Mouse (Mus musculus) forebrain, embryonic 16.5 days (tissue): ENCODE data around the gene Robo3. TPM values are rescaled to one million over a fixed set of nuclear protein-coding genes. Genes with fewer than 3 reads are reported as not detected.

ENCODE experiments used
- ATAC-seq: fragments of 200-750 bp; cut with Nextera tagmentation; 2 replicates; pipeline ENCODE4 v1.8.0; 2017; ENCODE audit warnings: mild to moderate bottlenecking, moderate library complexity
- H3K27ac ChIP-seq: fragments of 300-500 bp; sonication (generic); 2 replicates; pipeline ENCODE4 v1.5.1; 2014; ENCODE audit warnings: low read length, control low read depth
- H3K27me3 ChIP-seq: fragments of 300-500 bp; sonication (generic); replicated peaks from 2 replicates; pipeline ENCODE4 v1.6.1; 2014; ENCODE audit warnings: low read length; ENCODE audit not compliant: control insufficient read depth, insufficient read depth
- H3K36me3 ChIP-seq: fragments of 300-500 bp; sonication (generic); 2 replicates; pipeline ENCODE4 v1.6.1; 2014; ENCODE audit not compliant: control insufficient read depth, insufficient read depth
- H3K4me1 ChIP-seq: fragments of 300-500 bp; sonication (generic); replicated peaks from 2 replicates; pipeline ENCODE4 v1.6.1; 2014; ENCODE audit warnings: low read length; ENCODE audit not compliant: control insufficient read depth, insufficient read depth
- H3K4me2 ChIP-seq: fragments of 300-500 bp; sonication (generic); 2 replicates; pipeline ENCODE4 v1.6.1; 2014; ENCODE audit warnings: mild to moderate bottlenecking, low read length, control low read depth
- H3K4me3 ChIP-seq: fragments of 300-500 bp; sonication (generic); replicated peaks from 2 replicates; pipeline ENCODE4 v1.5.1; 2014; ENCODE audit warnings: mild to moderate bottlenecking, low read length, control low read depth
- H3K9ac ChIP-seq: fragments of 300-500 bp; sonication (generic); replicated peaks from 2 replicates; pipeline ENCODE4 v1.6.1; 2014; ENCODE audit warnings: low read depth, low read length, control low read depth
- H3K9me3 ChIP-seq: fragments of 300-500 bp; sonication (generic); 2 replicates; pipeline ENCODE4 v1.6.1; 2016; ENCODE audit warnings: low read length; ENCODE audit not compliant: control insufficient read depth
- WGBS: fragments of 180-500 bp; shearing (Covaris S2); extraction: QIAGEN DNeasy Blood & Tissue Kit; methylation state at CpG from one replicate; pipeline ENCODE4 v1.1.7; 2014; 5-methylcytosine and 5-hydroxymethylcytosine counted together
- polyA plus RNA-seq: library from polyadenylated mRNA; unstranded; fragments of >200 nt; fragmentation: Nextera tagmentation; extraction: Ambion mirVana; gene quantifications from 2 replicates; pipeline ENCODE4 v1.2.1, GENCODE M21; 2015

The Robo3 gene
- 1.1 and 3.3 TPM in 2 replicates for polyA plus RNA-seq

- H3K27me3 ChIP-seq, result peaks cover 41% of the 10 kb centered on the region
Observed at GRCm38 (mm10) chr9:37432720-37433421, at the start of gene Robo3. Gene Robo3 (minus strand): TSS chr9:37433246.

GRCm38 (mm10) chr9:37474923-37475322 is 41.9 kb upstream of the Robo3 start:
- 72% methylated on average over 7 of the region's 7 CpGs for WGBS
- no peaks in the 10 kb centered on the region for H3K4me1 ChIP-seq
- no peak overlapping the region for H3K27ac ChIP-seq
- H3K9me3 ChIP-seq, result no peaks in the 10 kb centered on the region
- no peaks in the 10 kb centered on the region for H3K36me3 ChIP-seq
- no peak overlapping the region for H3K9ac ChIP-seq
- ATAC-seq, result no peak
- H3K4me2 ChIP-seq, result no peak overlapping the region
- no peak overlapping the region for H3K4me3 ChIP-seq
- no peaks in the 10 kb centered on the region for H3K27me3 ChIP-seq

More at GRCm38 (mm10) chr9:37432720-37433421, at the start of gene Robo3:
- peak; percentile 16; the same call in 1 of the 2 replicates for ATAC-seq
- WGBS, result under 1% methylated on average over 38 of the region's 40 CpGs
- H3K36me3 ChIP-seq, result no peaks in the 10 kb centered on the region
- no peak within 1 kb of the TSS for H3K27ac ChIP-seq
- peak within 1 kb of the TSS; percentile 62 for H3K4me2 ChIP-seq
- no peaks in the 10 kb centered on the region for H3K9me3 ChIP-seq
- H3K4me1 ChIP-seq, result peaks cover 28% of the 10 kb centered on the region
- H3K9ac ChIP-seq, result peak within 1 kb of the TSS; percentile 28; the same call in 1 of the 2 replicates
- H3K4me3 ChIP-seq, result peak within 1 kb of the TSS; percentile 37

DNA sequence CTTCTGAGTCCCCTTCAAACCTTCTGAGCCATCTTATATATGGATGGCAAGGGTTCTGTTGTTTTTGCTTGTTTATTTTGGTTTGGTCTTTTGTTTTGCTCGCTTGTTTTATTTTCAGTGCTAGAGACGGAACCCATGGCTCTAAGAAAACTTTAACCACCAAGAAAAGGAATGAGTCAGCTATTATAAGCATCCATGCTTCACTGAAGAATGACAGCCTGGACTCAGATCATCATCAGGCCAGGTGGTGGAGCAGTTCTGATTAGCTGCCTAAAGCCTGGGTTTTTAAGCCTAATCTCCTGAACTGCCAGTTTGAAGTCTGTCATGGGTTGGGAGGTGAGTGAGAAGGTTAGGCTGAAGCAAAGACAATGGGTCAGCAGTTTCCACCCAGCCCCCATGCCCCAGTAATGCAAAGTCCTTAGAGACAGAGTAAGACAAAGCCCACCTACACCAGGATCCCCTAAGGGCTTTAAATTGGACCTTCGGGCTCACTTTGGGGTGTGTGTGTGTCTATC is 40.6 kb upstream of the Robo3 start:
- H3K9ac ChIP-seq, result no peak overlapping the region

DNA sequence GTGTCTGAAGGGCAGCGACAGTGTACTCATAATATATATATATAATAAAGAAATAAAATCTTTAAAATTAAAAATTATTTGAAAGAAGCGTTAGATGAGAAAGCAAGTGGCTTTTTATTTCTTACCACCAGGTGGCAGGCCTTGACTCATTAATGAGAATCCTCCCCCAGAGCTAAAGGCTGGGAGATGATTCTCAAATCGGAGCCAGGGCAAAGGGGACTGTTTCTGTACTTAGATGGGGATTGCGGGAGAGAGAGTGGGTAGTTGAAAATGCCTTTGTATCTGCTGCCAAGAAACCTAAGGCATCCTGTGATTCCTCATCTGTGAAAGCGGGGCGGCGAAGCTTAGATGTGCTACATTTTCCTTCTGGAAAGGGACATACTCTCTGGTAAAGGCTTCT is 29.7 kb upstream of the Robo3 start:
- WGBS, result 12% methylated on average over 7 of the region's 7 CpGs
- Histone ChIP-seq H3K4me2 (no peak overlapping the region), H3K27me3 (peaks cover 6% of the 10 kb centered on the region; the same call in 1 of the 2 replicates), H3K9me3 (no peaks in the 10 kb centered on the region), H3K4me3 (no peak overlapping the region), H3K4me1 (peaks cover 25% of the 10 kb centered on the region), H3K36me3 (no peaks in the 10 kb centered on the region), H3K9ac (no peak overlapping the region), H3K27ac (no peak overlapping the region)
- ATAC-seq, result no peak

More for the DNA sequence above, 40.6 kb upstream of the Robo3 start:
- H3K27ac ChIP-seq, result no peak overlapping the region
- no peaks in the 10 kb centered on the region for H3K36me3 ChIP-seq
- no peak overlapping the region for H3K4me2 ChIP-seq
- 59% methylated on average over 3 of the region's 3 CpGs for WGBS
- no peak for ATAC-seq
- H3K4me3 ChIP-seq, result no peak overlapping the region
- H3K4me1 ChIP-seq, result no peaks in the 10 kb centered on the region
- H3K9me3 ChIP-seq, result no peaks in the 10 kb centered on the region
- no peaks in the 10 kb centered on the region for H3K27me3 ChIP-seq

DNA sequence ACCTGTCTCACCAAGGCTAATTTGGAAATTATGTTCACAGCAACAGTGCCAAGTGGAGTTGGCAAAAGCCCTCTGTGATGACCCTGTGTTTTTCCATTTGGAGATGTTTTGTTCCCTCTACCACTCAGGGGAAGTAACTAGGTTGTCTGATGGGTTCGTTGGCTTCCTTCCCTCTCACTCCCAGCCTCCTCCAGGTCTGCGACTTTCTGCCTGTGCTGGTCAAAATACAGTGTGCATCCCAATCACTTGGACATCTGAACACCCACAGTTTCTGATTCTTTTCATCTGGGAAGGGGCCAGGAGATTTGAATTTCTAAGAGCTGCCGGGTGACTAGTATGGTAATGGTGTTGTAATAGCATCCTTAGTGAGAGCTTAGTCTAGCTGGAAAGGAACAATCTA is 28.5 kb upstream of the Robo3 start:
- no peak overlapping the region for H3K4me2 ChIP-seq
- no peaks in the 10 kb centered on the region for H3K36me3 ChIP-seq
- WGBS, result 5% methylated on average over 3 of the region's 3 CpGs
- H3K9me3 ChIP-seq, result no peaks in the 10 kb centered on the region
- H3K4me3 ChIP-seq, result no peak overlapping the region
- peaks cover 36% of the 10 kb centered on the region for H3K4me1 ChIP-seq
- H3K27ac ChIP-seq, result no peak overlapping the region
- no peak overlapping the region for H3K9ac ChIP-seq
- H3K27me3 ChIP-seq, result peaks cover 6% of the 10 kb centered on the region; the same call in 1 of the 2 replicates
- no peak for ATAC-seq

DNA sequence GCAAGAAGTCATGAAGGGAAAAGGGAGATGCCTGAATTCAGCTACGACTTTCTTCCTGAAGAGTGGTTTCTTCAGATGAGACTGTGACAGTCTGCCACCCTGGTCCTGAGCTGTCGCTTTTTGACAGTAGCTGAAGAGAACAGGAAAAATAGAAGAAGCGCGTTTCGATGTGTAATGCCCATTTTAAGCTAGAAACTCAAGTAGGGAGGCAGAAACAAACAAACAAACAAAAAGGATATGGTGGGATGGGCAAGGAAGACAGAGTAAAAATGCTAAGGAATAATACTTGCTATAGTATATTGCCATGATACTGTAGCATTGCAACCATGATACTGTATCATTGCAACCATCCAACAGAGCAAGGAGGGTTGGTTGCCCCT is 27.9 kb upstream of the Robo3 start:
- Histone ChIP-seq H3K4me3 (peak overlapping the region; percentile 72), H3K4me2 (peak overlapping the region; percentile 97), H3K9ac (peak overlapping the region; percentile 96), H3K4me1 (peaks cover 42% of the 10 kb centered on the region), H3K27ac (peak overlapping the region; percentile 75), H3K36me3 (no peaks in the 10 kb centered on the region), H3K9me3 (no peaks in the 10 kb centered on the region), H3K27me3 (peaks cover 6% of the 10 kb centered on the region; the same call in 1 of the 2 replicates)
- no peak for ATAC-seq
- WGBS, result 9% methylated on average over 5 of the region's 5 CpGs

GRCm38 (mm10) chr9:37460043-37460960 is 27.3 kb upstream of the Robo3 start:
- Histone ChIP-seq H3K27me3 (peaks cover 6% of the 10 kb centered on the region; the same call in 1 of the 2 replicates), H3K4me1 (peaks cover 49% of the 10 kb centered on the region), H3K9ac (peak overlapping the region; percentile 96), H3K27ac (peak overlapping the region; percentile 75), H3K36me3 (no peaks in the 10 kb centered on the region), H3K4me2 (peak overlapping the region; percentile 97), H3K4me3 (peak overlapping the region; percentile 72), H3K9me3 (no peaks in the 10 kb centered on the region)
- WGBS, result under 1% methylated on average over 78 of the region's 81 CpGs
- peak; percentile 54 for ATAC-seq

- Histone ChIP-seq H3K27ac (peak overlapping the region; percentile 75), H3K9me3 (no peaks in the 10 kb centered on the region), H3K4me3 (peak overlapping the region; percentile 72), H3K4me2 (peak overlapping the region; percentile 97), H3K4me1 (peaks cover 54% of the 10 kb centered on the region), H3K9ac (peak overlapping the region; percentile 96), H3K36me3 (no peaks in the 10 kb centered on the region), H3K27me3 (peaks cover 6% of the 10 kb centered on the region; the same call in 1 of the 2 replicates)
- ATAC-seq, result no peak
- WGBS, result 7% methylated on average over 9 of the region's 9 CpGs
Observed at GRCm38 (mm10) chr9:37459665-37460042, 26.6 kb upstream of the Robo3 start.

- Histone ChIP-seq H3K27me3 (peaks cover 6% of the 10 kb centered on the region; the same call in 1 of the 2 replicates), H3K4me3 (no peak overlapping the region), H3K9me3 (no peaks in the 10 kb centered on the region), H3K4me2 (no peak overlapping the region), H3K9ac (no peak overlapping the region; the same call in 1 of the 2 replicates), H3K4me1 (peaks cover 67% of the 10 kb centered on the region), H3K27ac (peak overlapping the region; percentile 17; the same call in 1 of the 2 replicates), H3K36me3 (no peaks in the 10 kb centered on the region)
- ATAC-seq, result no peak
- WGBS, result 28% methylated on average over 1 of the region's 1 CpGs
Observed at GRCm38 (mm10) chr9:37457151-37457550, 24.1 kb upstream of the Robo3 start.
